Mouse (Mus musculus) embryo, embryonic 11 days (tissue): ENCODE results near the gene Tmem144.
"Not testable (repeated sequence)": the region's sequence is repeated elsewhere in the genome, so short reads cannot be mapped to it uniquely, and the experiment has no call there.

Experiments used
- DNase-seq: peaks from one replicate; pipeline ENCODE4 v3.0.0-alpha.2; 2015

Gene Tmem144

DNA sequence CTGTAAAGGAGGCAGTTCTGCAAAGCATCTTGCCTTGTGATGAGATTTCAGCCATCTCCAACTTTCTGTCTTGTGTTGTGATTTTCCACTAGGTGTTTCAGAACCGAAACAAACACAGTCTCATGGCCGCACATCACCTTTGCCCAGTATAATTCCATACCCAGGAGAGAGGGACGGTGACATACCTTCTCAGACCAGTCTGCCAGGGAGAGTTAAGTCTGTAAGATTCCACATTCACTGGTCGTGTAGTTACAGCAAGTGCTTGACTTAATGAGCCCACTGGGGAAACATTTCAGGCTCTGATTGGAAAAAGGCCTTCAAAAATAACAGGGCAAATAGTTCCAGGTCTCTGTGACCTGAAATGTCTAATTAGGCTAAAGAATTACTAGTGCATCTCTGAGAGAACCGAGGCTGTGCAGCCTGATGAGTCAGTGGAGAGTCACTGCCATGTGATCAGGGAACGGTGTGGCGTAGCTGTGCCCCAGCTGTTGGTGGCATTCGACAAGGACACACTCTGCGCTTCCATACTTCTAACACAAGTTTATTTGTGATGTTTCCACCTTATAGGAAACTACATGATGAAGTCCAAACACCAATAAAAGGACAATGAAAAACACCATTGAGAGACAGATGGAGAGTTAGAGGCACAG lies 43.9 kb downstream of the Tmem144 start:
- no peak for DNase-seq

DNA sequence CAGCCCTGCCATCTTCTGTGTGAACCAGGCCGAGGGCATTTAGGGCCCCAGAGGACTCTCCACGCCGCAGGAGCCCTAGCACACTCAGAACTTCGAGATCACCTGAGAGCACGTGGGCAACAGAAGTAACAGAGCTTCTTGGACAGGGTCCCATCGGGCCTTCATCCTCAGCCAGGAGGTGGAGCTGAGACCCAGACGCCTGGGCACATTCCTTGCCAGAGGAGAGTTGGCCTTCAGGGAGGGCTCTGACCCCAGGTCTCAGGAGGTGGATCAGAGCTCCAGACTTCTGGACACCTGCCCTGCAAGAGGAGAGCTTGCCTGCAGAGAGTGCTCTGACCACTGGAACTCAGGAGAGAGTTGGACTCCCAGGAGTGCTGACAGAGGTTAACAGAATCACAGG lies 51.8 kb downstream of the Tmem144 start:
- not testable (repeated sequence) for DNase-seq

DNA sequence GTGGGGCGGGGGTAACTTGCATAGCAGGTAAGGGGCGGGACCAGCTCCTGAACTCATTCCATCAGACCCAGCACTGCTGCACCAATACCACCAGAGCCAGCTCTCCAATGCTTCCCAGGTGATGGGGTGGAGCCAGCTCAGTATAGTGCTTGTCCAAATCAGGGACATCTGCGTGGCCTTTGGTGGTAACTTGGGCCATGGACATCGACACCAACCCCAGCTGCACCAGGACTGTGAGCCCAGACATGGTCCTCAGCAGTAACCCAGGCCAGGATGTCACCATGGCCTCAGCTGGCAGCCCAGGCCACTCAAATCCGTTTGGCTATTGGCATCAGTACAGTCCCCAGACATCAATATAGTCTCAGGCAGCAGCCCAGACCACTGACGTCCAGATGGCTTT lies 60.3 kb downstream of the Tmem144 start:
- no peak for DNase-seq

DNA sequence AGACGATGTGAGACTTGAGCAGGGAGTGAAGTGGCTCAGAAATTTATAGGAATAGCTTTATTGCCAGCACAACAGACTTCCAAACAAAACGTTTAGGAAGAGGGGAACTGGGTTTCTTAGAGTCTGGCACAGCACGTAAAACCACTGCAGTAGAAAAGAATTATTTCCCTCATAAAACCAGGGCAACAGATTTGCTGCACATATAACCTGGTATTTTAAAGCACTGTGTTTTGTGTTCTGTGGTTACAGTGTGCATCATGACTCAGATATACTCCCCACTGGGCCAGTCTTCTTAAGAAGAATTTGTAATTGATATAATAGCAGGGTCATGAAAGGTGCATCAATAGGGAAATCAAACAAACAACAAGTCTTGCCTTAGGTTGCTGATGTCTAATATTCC lies 62.2 kb downstream of the Tmem144 start:
- DNase-seq = no peak

DNA sequence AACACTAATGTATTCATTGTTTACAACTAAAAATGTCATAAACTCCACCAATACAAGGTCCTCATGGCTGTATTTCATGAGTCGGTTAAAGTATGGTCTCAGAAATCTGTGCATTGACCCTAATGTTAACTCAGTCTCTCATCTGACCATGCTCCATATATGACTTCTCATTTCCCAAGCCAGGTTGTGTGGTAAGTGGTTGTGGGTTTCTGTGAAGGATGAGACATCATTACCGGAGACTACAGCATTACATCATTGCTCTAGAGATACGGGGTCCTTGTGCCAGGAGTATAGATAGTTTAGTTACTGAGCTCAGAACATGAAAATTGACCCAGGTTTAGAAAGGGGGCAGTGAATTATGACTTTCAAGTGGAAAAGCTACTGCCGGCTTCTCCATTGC lies 63.0 kb downstream of the Tmem144 start:
- no peak for DNase-seq

DNA sequence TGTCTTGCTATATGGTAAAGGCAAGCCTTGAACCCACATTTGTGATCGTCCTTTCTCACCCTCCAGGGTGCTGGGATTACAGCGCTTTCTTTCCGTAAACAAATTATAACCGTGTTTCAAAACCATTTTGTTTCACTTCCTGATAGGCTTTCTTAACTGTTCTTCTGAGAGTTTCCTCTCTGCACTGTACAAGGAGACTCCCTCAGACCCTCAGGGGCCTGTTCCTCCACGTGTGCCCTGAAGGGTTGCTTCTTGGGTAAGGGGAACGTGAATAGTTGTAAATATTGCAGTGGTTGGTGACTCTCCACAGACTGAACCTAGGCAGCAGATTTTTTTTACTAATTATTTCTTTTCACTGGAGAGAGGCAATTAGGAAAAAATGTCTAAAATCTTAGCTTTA lies 63.6 kb downstream of the Tmem144 start:
- no peak for DNase-seq

DNA sequence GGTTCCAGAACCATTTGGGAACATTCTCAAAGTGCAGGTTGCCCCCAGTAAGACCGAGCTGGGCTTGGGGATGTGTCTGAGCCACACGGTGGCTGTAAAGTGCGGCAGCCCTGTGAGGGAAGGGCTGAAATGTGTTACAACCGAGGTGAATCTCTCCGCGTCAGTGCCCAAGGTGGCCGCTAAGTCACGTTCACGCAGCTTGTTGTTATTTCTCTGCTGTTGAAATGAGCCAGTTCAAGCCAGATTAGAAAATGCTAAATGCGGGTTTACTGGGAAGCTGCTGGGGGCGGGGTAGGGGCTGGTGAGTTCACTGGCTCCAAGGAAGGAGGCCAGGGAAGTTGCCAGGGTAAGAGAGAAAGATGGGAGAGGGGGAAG lies 68.2 kb downstream of the Tmem144 start:
- DNase-seq = peak; percentile 41

DNA sequence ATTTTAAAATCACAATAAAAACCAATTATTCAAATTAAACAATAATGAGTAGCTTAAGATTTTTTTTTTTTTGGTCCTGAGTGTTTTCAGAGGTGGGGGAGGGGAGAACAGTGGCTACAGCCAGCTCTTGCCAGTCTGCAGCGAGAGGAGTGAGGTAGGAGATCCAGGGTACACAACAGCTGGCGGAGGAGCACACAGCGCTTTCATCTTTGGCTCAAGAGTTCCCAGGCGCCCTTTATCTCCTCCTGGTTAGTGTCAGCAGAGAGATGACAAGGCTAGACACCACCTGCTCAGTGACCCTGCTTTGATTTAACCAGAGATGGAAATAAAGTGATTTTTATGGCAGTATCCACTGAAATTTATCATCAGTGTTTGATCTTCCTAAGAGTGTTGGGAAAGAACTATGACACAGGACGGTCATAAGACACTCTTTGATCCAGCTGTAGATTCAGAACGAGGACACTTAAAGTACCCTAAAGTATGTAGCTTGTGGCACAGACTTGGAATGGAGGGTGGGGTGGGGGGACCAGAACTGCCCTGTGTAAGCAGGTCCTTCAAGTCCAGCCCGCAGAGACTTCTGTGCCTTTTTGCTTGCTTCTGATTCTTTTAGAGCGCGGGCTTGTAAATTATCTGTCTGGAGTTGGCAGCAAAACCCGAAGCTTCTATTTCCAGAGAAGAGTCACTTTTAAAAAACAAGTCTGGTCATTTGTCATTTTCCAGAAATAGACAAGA lies 68.8 kb downstream of the Tmem144 start:
- peak; percentile 50 for DNase-seq

DNA sequence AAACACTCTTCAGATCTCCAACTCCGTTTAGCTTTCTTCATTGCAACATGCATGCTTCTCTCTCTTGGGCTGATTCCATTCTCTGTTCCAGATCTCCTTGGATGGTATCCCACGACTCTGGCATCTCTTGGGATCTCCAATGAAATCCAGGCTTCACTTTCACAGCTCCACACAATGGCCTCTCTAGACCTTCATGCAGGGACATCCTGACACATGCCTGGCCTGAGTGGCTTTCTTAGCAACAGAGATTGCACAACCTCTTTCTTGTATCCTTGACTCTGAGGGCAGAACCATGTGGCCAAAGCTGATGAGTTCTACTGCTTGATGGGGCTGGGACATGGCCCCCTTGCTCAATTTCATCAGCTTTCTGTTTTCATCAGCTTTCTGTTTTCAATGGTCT lies 79.9 kb downstream of the Tmem144 start:
- DNase-seq = no peak
